Mouse (Mus musculus) CH12.LX (cell line): Measurements from ENCODE around the gene Nadk2. TPM values are rescaled to one million over a fixed set of nuclear protein-coding genes. Genes with fewer than 3 reads are reported as not detected.

ENCODE experiments used
- DNase-seq: peaks from one replicate; pipeline ENCODE4 v3.0.0-alpha.2; 2013; ENCODE audit errors: extremely low read depth
- H3K27ac ChIP-seq: 2 replicates; pipeline ENCODE4 v1.5.1; 2012; ENCODE audit warnings: low read depth, mild to moderate bottlenecking, control low read depth, moderate library complexity; ENCODE audit not compliant: insufficient read depth
- H3K27me3 ChIP-seq: replicated peaks from 2 replicates; pipeline ENCODE3; 2012; ENCODE audit warnings: inconsistent platforms
- H3K36me3 ChIP-seq, 2 experiments: replicated peaks in 1 of 2; 2 replicates each; pipeline versions ENCODE3 to v1.6.1; 2012; ENCODE audit warnings: inconsistent platforms in 1 of 2, low read length in 1 of 2, mild to moderate bottlenecking in 1 of 2, mixed read lengths in 1 of 2, moderate library complexity in 1 of 2; ENCODE audit not compliant: control insufficient read depth in 1 of 2, insufficient read depth in 1 of 2
- H3K4me1 ChIP-seq, 2 experiments: 2 replicates each; pipeline ENCODE4 v1.6.1; 2012; ENCODE audit warnings: inconsistent platforms in 1 of 2, moderate library complexity in 1 of 2; ENCODE audit not compliant: insufficient read depth in 2 of 2, control insufficient read depth in 1 of 2
- H3K4me2 ChIP-seq: 2 replicates; pipeline ENCODE4 v1.6.1; 2012; ENCODE audit warnings: low read depth, mild to moderate bottlenecking, control low read depth; ENCODE audit not compliant: poor library complexity, insufficient read depth, severe bottlenecking
- H3K4me3 ChIP-seq, 3 experiments: fragments of 150-350 bp in 1 of 3; sonication (generic) in 1 of 3; replicated peaks in 1 of 3; 2 replicates each; pipeline versions ENCODE3 to v1.5.1; 2011 to 2012; ENCODE audit warnings: low read depth in 2 of 3, low read length in 2 of 3, mild to moderate bottlenecking in 2 of 3, moderate library complexity in 2 of 3, control low read depth in 1 of 3, improper control_type of control experiment in 1 of 3, inconsistent platforms in 1 of 3, mixed read lengths in 1 of 3; ENCODE audit not compliant: poor library complexity in 1 of 3
- H3K79me2 ChIP-seq: replicated peaks from 2 replicates; pipeline ENCODE4 v1.6.1; 2012; ENCODE audit warnings: mild to moderate bottlenecking, moderate library complexity; ENCODE audit not compliant: control insufficient read depth, poor library complexity, insufficient read depth, severe bottlenecking; ENCODE audit errors: extremely low read depth
- H3K9ac ChIP-seq: 2 replicates; pipeline ENCODE4 v1.6.1; 2012; ENCODE audit warnings: low read depth, mild to moderate bottlenecking, control low read depth, moderate library complexity; ENCODE audit not compliant: insufficient read depth
- H3K9me3 ChIP-seq: replicated peaks from 2 replicates; pipeline ENCODE3; 2012; ENCODE audit warnings: low read length, inconsistent platforms, mixed read lengths
- BHLHE40 ChIP-seq: IDR thresholded peaks from 2 replicates; pipeline ENCODE4 v1.6.1; 2011; ENCODE audit warnings: mild to moderate bottlenecking, low read depth, low read length, improper control_type of control experiment
- CHD1 ChIP-seq: IDR thresholded peaks from 2 replicates; pipeline ENCODE4 v1.6.1; 2012; ENCODE audit warnings: low read depth, low read length, improper control_type of control experiment, inconsistent platforms
- CHD2 ChIP-seq: IDR thresholded peaks from 2 replicates; pipeline ENCODE4 v1.6.1; 2011; ENCODE audit warnings: low read length, improper control_type of control experiment
- ELF1 ChIP-seq: IDR thresholded peaks from 2 replicates; pipeline ENCODE4 v1.6.1; 2014; ENCODE audit warnings: low read depth, mild to moderate bottlenecking, inconsistent platforms, low read length, improper control_type of control experiment
- EP300 ChIP-seq: IDR thresholded peaks from 2 replicates; pipeline ENCODE4 v1.6.1; 2011; ENCODE audit warnings: low read length, improper control_type of control experiment
- ETS1 ChIP-seq: conservative IDR thresholded peaks from 2 replicates; pipeline ENCODE4 v1.6.1; 2012; ENCODE audit warnings: low read depth, mild to moderate bottlenecking, inconsistent platforms, low read length, improper control_type of control experiment, moderate library complexity
- HCFC1 ChIP-seq: IDR thresholded peaks from 2 replicates; pipeline ENCODE4 v1.6.1; 2012; ENCODE audit warnings: low read depth, mild to moderate bottlenecking, inconsistent platforms, low read length, improper control_type of control experiment
- JUN ChIP-seq: IDR thresholded peaks from 2 replicates; pipeline ENCODE4 v1.6.1; 2011; ENCODE audit warnings: low read depth, mild to moderate bottlenecking, low read length, improper control_type of control experiment, moderate library complexity; ENCODE audit not compliant: insufficient read depth
- JUND ChIP-seq: conservative IDR thresholded peaks from 2 replicates; pipeline ENCODE4 v1.6.1; 2011; ENCODE audit warnings: low read depth, low read length, improper control_type of control experiment
- MAFK ChIP-seq: IDR thresholded peaks from 2 replicates; pipeline ENCODE4 v1.6.1; 2011; ENCODE audit warnings: low read length, improper control_type of control experiment; ENCODE audit not compliant: insufficient replicate concordance
- MAX ChIP-seq: IDR thresholded peaks from 2 replicates; pipeline ENCODE4 v1.6.1; 2011; ENCODE audit warnings: low read length, improper control_type of control experiment
- MAZ ChIP-seq: IDR thresholded peaks from 2 replicates; pipeline ENCODE4 v1.6.1; 2012; ENCODE audit warnings: low read depth, mild to moderate bottlenecking, inconsistent platforms, low read length, improper control_type of control experiment, moderate library complexity
- MXI1 ChIP-seq: IDR thresholded peaks from 2 replicates; pipeline ENCODE4 v1.6.1; 2011; ENCODE audit warnings: mild to moderate bottlenecking, low read depth, low read length, improper control_type of control experiment
- MYC ChIP-seq: IDR thresholded peaks from 2 replicates; pipeline ENCODE4 v1.6.1; 2011; ENCODE audit warnings: low read depth, mild to moderate bottlenecking, improper control_type of control experiment, low read length
- NELFE ChIP-seq: IDR thresholded peaks from 2 replicates; pipeline ENCODE4 v1.6.1; 2011; ENCODE audit warnings: low read depth, low read length, improper control_type of control experiment
- RAD21 ChIP-seq: IDR thresholded peaks from 2 replicates; pipeline ENCODE4 v1.6.1; 2011; ENCODE audit warnings: low read depth, mild to moderate bottlenecking, low read length, improper control_type of control experiment, moderate library complexity
- SIN3A ChIP-seq: IDR thresholded peaks from 2 replicates; pipeline ENCODE4 v1.6.1; 2012; ENCODE audit warnings: low read length, improper control_type of control experiment, inconsistent platforms
- UBTF ChIP-seq: IDR thresholded peaks from 2 replicates; pipeline ENCODE4 v1.6.1; 2012; ENCODE audit warnings: low read depth, mild to moderate bottlenecking, inconsistent platforms, low read length, improper control_type of control experiment, moderate library complexity
- USF1 ChIP-seq: IDR thresholded peaks from 2 replicates; pipeline ENCODE4 v1.6.1; 2014; ENCODE audit warnings: low read depth, mild to moderate bottlenecking, inconsistent platforms, low read length, improper control_type of control experiment
- USF2 ChIP-seq: conservative IDR thresholded peaks from 2 replicates; pipeline ENCODE4 v1.6.1; 2011; ENCODE audit warnings: low read depth, low read length, improper control_type of control experiment
- ZC3H11A ChIP-seq: IDR thresholded peaks from 2 replicates; pipeline ENCODE4 v1.6.1; 2012; ENCODE audit warnings: low read depth, mild to moderate bottlenecking, inconsistent platforms, low read length, improper control_type of control experiment
- ZKSCAN1 ChIP-seq: IDR thresholded peaks from 2 replicates; pipeline ENCODE4 v1.6.1; 2012; ENCODE audit warnings: low read depth, inconsistent platforms, low read length, improper control_type of control experiment, borderline replicate concordance
- ZNF384 ChIP-seq: IDR thresholded peaks from 2 replicates; pipeline ENCODE4 v1.6.1; 2012; ENCODE audit warnings: low read depth, low read length, improper control_type of control experiment, inconsistent platforms
- dilution Hi-C: fragments of 300-500 bp; cut with MboI; formaldehyde crosslinking; loops from 2 replicates; pipeline ENCODE4 v1.14.3; 2020; ENCODE audit warnings: low sequenced_read_pairs; ENCODE audit not compliant: extremely low pct_unique_long_range_greater_than_20kb, extremely low pct_ligation_motif_present
- in situ Hi-C: fragments of 300-500 bp; cut with MboI; formaldehyde crosslinking; loops from 3 replicates; pipeline ENCODE4 v1.14.3; 2019; ENCODE audit warnings: low sequenced_read_pairs, low pct_ligation_motif_present, low pct_unique_long_range_greater_than_20kb, mixed read lengths
- polyA plus RNA-seq: library from polyadenylated mRNA; unstranded; fragments of >175 nt; gene quantifications from 2 replicates; pipeline ENCODE4 v1.2.1, GENCODE M21; 2012; ENCODE audit warnings: low read depth; ENCODE audit not compliant: insufficient read length
- total RNA-seq, 2 experiments: library from RNA; depleted of rRNA; stranded (reverse); fragments of 300-350 nt in 1 of 2; fragments of >200 nt in 1 of 2; gene quantifications; 2 replicates each; pipeline ENCODE4 v1.2.3; 2012 to 2014

Nadk2 gene
- total and polyA plus RNA-seq, 3 experiments, result 22.6 to 35.1 (median 30.1) TPM

- Histone ChIP-seq H3K79me2 (no peaks in the 10 kb centered on the region), H3K36me3 (peaks cover 9 to 65% of the 10 kb centered on the region in 2 experiments), H3K27me3 (no peaks in the 10 kb centered on the region), H3K9ac (no peak overlapping the region), H3K27ac (no peak overlapping the region), H3K4me1 (peaks cover 0 to 5% of the 10 kb centered on the region in 2 experiments; a peak in 2 of 4 replicates), H3K9me3 (no peaks in the 10 kb centered on the region), H3K4me2 (no peak overlapping the region), H3K4me3 (no peak overlapping the region)
- in situ Hi-C loops, result no loop called here
- dilution Hi-C loops, result no loop called here
- no peak for TF ChIP-seq MAX
- no peak for TF ChIP-seq ZC3H11A
- TF ChIP-seq UBTF, result no peak
- no peak for TF ChIP-seq MXI1
- no peak for TF ChIP-seq USF2
- TF ChIP-seq ZNF384, result no peak
- TF ChIP-seq CHD2, result no peak
- no peak for TF ChIP-seq ELF1
- no peak for TF ChIP-seq JUND
- no peak for TF ChIP-seq BHLHE40
- no peak for TF ChIP-seq USF1
- DNase-seq, result no peak
These were observed 18.2 kb downstream of the Nadk2 start for GRCm38 (mm10) chr15:9089136-9089720.

GRCm38 (mm10) chr15:9090662-9091061 is 19.6 kb downstream of the Nadk2 start:
- no peak for DNase-seq
- Histone ChIP-seq H3K27ac (no peak overlapping the region), H3K9me3 (no peaks in the 10 kb centered on the region), H3K79me2 (no peaks in the 10 kb centered on the region), H3K4me2 (no peak overlapping the region), H3K36me3 (peaks cover 16 to 64% of the 10 kb centered on the region in 2 experiments), H3K9ac (no peak overlapping the region), H3K4me3 (no peak overlapping the region), H3K4me1 (peaks cover 0 to 5% of the 10 kb centered on the region in 2 experiments; a peak in 2 of 4 replicates), H3K27me3 (no peaks in the 10 kb centered on the region)
- dilution Hi-C loops (no loop called here), in situ Hi-C loops (no loop called here)
- TF ChIP-seq MAZ, result no peak
- TF ChIP-seq USF2, result no peak
- TF ChIP-seq CHD1, result no peak
- TF ChIP-seq RAD21, result no peak
- no peak for TF ChIP-seq NELFE
- TF ChIP-seq EP300, result no peak
- no peak for TF ChIP-seq MYC
- TF ChIP-seq JUN, result no peak
- no peak for TF ChIP-seq MAFK
- no peak for TF ChIP-seq SIN3A
- TF ChIP-seq ETS1, result no peak
- TF ChIP-seq MAX, result no peak
- no peak for TF ChIP-seq ZKSCAN1
- no peak for TF ChIP-seq HCFC1
